ENCODE assay signal across 9 mouse cellular contexts in genomic region chr7:127243361-127243867, GRCm38 (mm10). TPM values are rescaled to one million over a fixed set of nuclear protein-coding genes. Genes with fewer than 3 reads are reported as not detected.
DNase-seq lines count a peak whose midpoint lies in the region; ATAC-seq and TF ChIP-seq lines count a peak whose summit lies in the region.
"Had no signal": no experiment of that assay in that cellular context is flagged by ENCODE, and none has a peak within 500 bp of the region (broad histone marks: within the 10 kb centered on the region; RNA-seq: fewer than 3 reads in every experiment).

No protein-coding gene starts in this region.

- no peak for ATAC-seq in hindbrain, embryonic 16.5 days
- ATAC-seq in midbrain, embryonic 16.5 days = no peak

- H3K9me3 ChIP-seq in hindbrain, embryonic 16.5 days (ENCODE audit: control insufficient read depth, low read length) = no peaks in the 10 kb centered on the region
- no peaks in the 10 kb centered on the region for H3K9me3 ChIP-seq in midbrain, embryonic 16.5 days (replicated peaks; ENCODE audit: control insufficient read depth, low read length, poor library complexity, severe bottlenecking)

- H3K4me1 ChIP-seq in kidney, adult 2 months (ENCODE audit: control insufficient read depth, insufficient read depth, low read length) = peaks cover 9% of the 10 kb centered on the region; the same call in 1 of the 2 replicates
- peaks cover 11% of the 10 kb centered on the region for H3K4me1 ChIP-seq in bone marrow macrophage, adult 2 months (ENCODE audit: control insufficient read depth, insufficient read depth, low read length)
- peaks cover 17% of the 10 kb centered on the region for H3K4me1 ChIP-seq in hindbrain, embryonic 16.5 days (ENCODE audit: control insufficient read depth, insufficient read depth, low read depth, low read length)
- H3K4me1 ChIP-seq in midbrain, embryonic 16.5 days (ENCODE audit: control insufficient read depth, insufficient read depth, low read length) = peaks cover 22% of the 10 kb centered on the region

- WGBS in kidney, adult 2 months = 58% methylated on average over 2 of the region's 2 CpGs
- WGBS in hindbrain, embryonic 16.5 days = 37% methylated on average over 2 of the region's 2 CpGs
- WGBS in midbrain, embryonic 16.5 days = 40% methylated on average over 2 of the region's 2 CpGs

- H3K36me3 ChIP-seq in kidney, adult 2 months (ENCODE audit: control insufficient read depth, insufficient read depth, low read length) = no peaks in the 10 kb centered on the region
- peaks cover 6% of the 10 kb centered on the region; the same call in 1 of the 2 replicates for H3K36me3 ChIP-seq in hindbrain, embryonic 16.5 days (ENCODE audit: control insufficient read depth, insufficient read depth, low read length)
- H3K36me3 ChIP-seq in midbrain, embryonic 16.5 days (ENCODE audit: control insufficient read depth, insufficient read depth, low read length) = 0 out of 2 replicates have a peak, but pooled peaks cover 2% of the 10 kb centered on the region

- H3K4me3 ChIP-seq in kidney, adult 2 months (ENCODE audit: insufficient read depth, low read depth, low read length) = no peak overlapping the region
- H3K4me3 ChIP-seq in bone marrow macrophage, adult 2 months (ENCODE audit: insufficient read depth, low read length) = peak overlapping the region; percentile 91
- peak overlapping the region; percentile 93; the same call in 1 of the 2 replicates for H3K4me3 ChIP-seq in hindbrain, embryonic 16.5 days (ENCODE audit: low read length)
- H3K4me3 ChIP-seq in midbrain, embryonic 16.5 days (ENCODE audit: low read depth, low read length) = peak overlapping the region; percentile 74

- H3K9ac ChIP-seq in hindbrain, embryonic 16.5 days (ENCODE audit: low read depth, low read length) = no peak overlapping the region
- H3K9ac ChIP-seq in midbrain, embryonic 16.5 days (ENCODE audit: low read depth, low read length) = peak overlapping the region; percentile 95

- peak overlapping the region; percentile 95 for H3K27ac ChIP-seq in kidney, adult 2 months (ENCODE audit: insufficient read depth, low read depth, low read length)
- H3K27ac ChIP-seq in bone marrow macrophage, adult 2 months (ENCODE audit: insufficient read depth, low read depth, low read length) = no peak overlapping the region; the same call in 1 of the 2 replicates
- H3K27ac ChIP-seq in hindbrain, embryonic 16.5 days (ENCODE audit: low read depth, low read length) = no peak overlapping the region; the same call in none of the 2 replicates
- H3K27ac ChIP-seq in midbrain, embryonic 16.5 days (ENCODE audit: low read length) = peak overlapping the region; percentile 82

- TF ChIP-seq POLR2A in kidney, adult 2 months (IDR thresholded peaks at IDR 0.05; ENCODE audit: low read depth, low read length) = no peak
- no peak for TF ChIP-seq POLR2A in bone marrow macrophage, adult 2 months (IDR thresholded peaks at IDR 0.05; ENCODE audit: borderline replicate concordance, low read depth, low read length)

- peak overlapping the region; percentile 94 for H3K4me2 ChIP-seq in hindbrain, embryonic 16.5 days (ENCODE audit: low read length)
- H3K4me2 ChIP-seq in midbrain, embryonic 16.5 days (ENCODE audit: low read length) = peak overlapping the region; percentile 88

- no peaks in the 10 kb centered on the region for H3K27me3 ChIP-seq in kidney, adult 2 months (replicated peaks; ENCODE audit: control insufficient read depth, insufficient read depth, low read length)
- no peaks in the 10 kb centered on the region for H3K27me3 ChIP-seq in hindbrain, embryonic 16.5 days (replicated peaks; ENCODE audit: control insufficient read depth, insufficient read depth, low read length)
- no peaks in the 10 kb centered on the region for H3K27me3 ChIP-seq in midbrain, embryonic 16.5 days (ENCODE audit: control insufficient read depth, insufficient read depth, low read depth, low read length)

- DNase-seq in kidney, adult 2 months = no peak
- DNase-seq in kidney, adult 8-10 months = no peak
- no peak for DNase-seq in natural killer cell, adult 2 months (ENCODE audit: low spot score in 2 of 2)
- DNase-seq in embryo, embryonic 10.5 days (ENCODE audit: low spot score) = no peak
- no peak for DNase-seq in frontal cortex, adult 2 months (ENCODE audit: extremely low spot score in 1 of 2, low spot score in 1 of 2)
- DNase-seq: kidney, postnatal 10 days had no signal

- no peak for TF ChIP-seq CTCF in kidney, adult 2 months (conservative IDR thresholded peaks at IDR 0.05; ENCODE audit: insufficient read depth, insufficient read length, low read depth, low read length)
- TF ChIP-seq CTCF in bone marrow macrophage, adult 2 months (IDR thresholded peaks at IDR 0.05; ENCODE audit: low read depth, low read length) = no peak

RNA-seq across cellular contexts. Expression of gene Zfp771, which starts 0.7 kb away (rescaled TPM):
- 48.4 and 85.5 TPM in 2 replicates for polyA plus RNA-seq in kidney, adult 2 months (2012; rRNA removed)
- 10.9 and 12.4 TPM in 2 replicates for polyA plus RNA-seq in bone marrow macrophage, adult 2 months (2012; ENCODE audit: insufficient read depth, insufficient read length, missing spikeins)
- polyA plus RNA-seq in hindbrain, embryonic 16.5 days (2015; fragmentation: Nextera tagmentation; extraction: Ambion mirVana) = 76.8 and 82.6 TPM in 2 replicates
- polyA plus RNA-seq in midbrain, embryonic 16.5 days (2015; fragmentation: Nextera tagmentation; extraction: Ambion mirVana) = 64.5 and 70.4 TPM in 2 replicates
- 120 and 131 TPM in 2 replicates for polyA plus RNA-seq in frontal cortex, adult 2 months (2012; rRNA removed)

RNA-seq across cellular contexts. Expression of gene Sept1, which starts 10.5 kb away (rescaled TPM):
- 24.1 and 38.4 TPM in 2 replicates for polyA plus RNA-seq in kidney, adult 2 months (2012; rRNA removed)
- 2.9 and 5.8 TPM in 2 replicates for polyA plus RNA-seq in bone marrow macrophage, adult 2 months (2012; ENCODE audit: insufficient read depth, insufficient read length, missing spikeins)
- 12.1 and 12.3 TPM in 2 replicates for polyA plus RNA-seq in hindbrain, embryonic 16.5 days (2015; fragmentation: Nextera tagmentation; extraction: Ambion mirVana)
- 14.3 and 15.5 TPM in 2 replicates for polyA plus RNA-seq in midbrain, embryonic 16.5 days (2015; fragmentation: Nextera tagmentation; extraction: Ambion mirVana)
- 10.2 and 13.3 TPM in 2 replicates for polyA plus RNA-seq in frontal cortex, adult 2 months (2012; rRNA removed)

RNA-seq across cellular contexts. Expression of gene Zfp553, which starts 10.6 kb away (rescaled TPM):
- 7.9 and 9.6 TPM in 2 replicates for polyA plus RNA-seq in kidney, adult 2 months (2012; rRNA removed)
- polyA plus RNA-seq in bone marrow macrophage, adult 2 months (2012; ENCODE audit: insufficient read depth, insufficient read length, missing spikeins) = 6.5 and 6.8 TPM in 2 replicates
- 42.7 and 49.1 TPM in 2 replicates for polyA plus RNA-seq in hindbrain, embryonic 16.5 days (2015; fragmentation: Nextera tagmentation; extraction: Ambion mirVana)
- polyA plus RNA-seq in midbrain, embryonic 16.5 days (2015; fragmentation: Nextera tagmentation; extraction: Ambion mirVana) = 48.7 and 54.9 TPM in 2 replicates
- 13.5 and 13.8 TPM in 2 replicates for polyA plus RNA-seq in frontal cortex, adult 2 months (2012; rRNA removed)

RNA-seq across cellular contexts. Expression of gene Dctpp1, which starts 17.1 kb away (rescaled TPM):
- 68.9 and 70.5 TPM in 2 replicates for polyA plus RNA-seq in kidney, adult 2 months (2012; rRNA removed)
- polyA plus RNA-seq in bone marrow macrophage, adult 2 months (2012; ENCODE audit: insufficient read depth, insufficient read length, missing spikeins) = 25.6 and 27.3 TPM in 2 replicates
- 118 and 122 TPM in 2 replicates for polyA plus RNA-seq in hindbrain, embryonic 16.5 days (2015; fragmentation: Nextera tagmentation; extraction: Ambion mirVana)
- polyA plus RNA-seq in midbrain, embryonic 16.5 days (2015; fragmentation: Nextera tagmentation; extraction: Ambion mirVana) = 112 and 120 TPM in 2 replicates
- 27.9 and 30.1 TPM in 2 replicates for polyA plus RNA-seq in frontal cortex, adult 2 months (2012; rRNA removed)

RNA-seq across cellular contexts. Expression of gene Sephs2, which starts 30.4 kb away (rescaled TPM):
- 153 and 156 TPM in 2 replicates for polyA plus RNA-seq in kidney, adult 2 months (2012; rRNA removed)
- polyA plus RNA-seq in bone marrow macrophage, adult 2 months (2012; ENCODE audit: insufficient read depth, insufficient read length, missing spikeins) = 72.2 and 77.0 TPM in 2 replicates
- polyA plus RNA-seq in hindbrain, embryonic 16.5 days (2015; fragmentation: Nextera tagmentation; extraction: Ambion mirVana) = 54.2 and 58.9 TPM in 2 replicates
- polyA plus RNA-seq in midbrain, embryonic 16.5 days (2015; fragmentation: Nextera tagmentation; extraction: Ambion mirVana) = 59.4 and 59.7 TPM in 2 replicates
- 22.2 and 27.6 TPM in 2 replicates for polyA plus RNA-seq in frontal cortex, adult 2 months (2012; rRNA removed)

Comparison
In these comparisons a context has a peak if more than half of its experiments do, and no peak if none do; other contexts are left out.
1. H3K27ac ChIP-seq: peak in kidney, adult 2 months (single experiment) and midbrain, embryonic 16.5 days (single experiment); none in bone marrow macrophage, adult 2 months (single experiment) and hindbrain, embryonic 16.5 days (single experiment).